Mouse (Mus musculus) neural tube, embryonic 12.5 days (tissue): ENCODE measurements at regions not wholly inside any gene's neighbourhood (a gene's known extent, or its start where the extent isn't known, plus 50 kb on each side); places are given as distances from the start of the nearest gene placed in this dataset.

Experiments
- ATAC-seq: fragments of 200-750 bp; cut with Nextera tagmentation; 2 replicates; pipeline ENCODE4 v1.8.0; 2017; ENCODE audit warnings: low read depth, mild to moderate bottlenecking, moderate TSS enrichment, moderate library complexity; ENCODE audit not compliant: low FRiP score
- H3K27ac ChIP-seq: fragments of 300-500 bp; sonication (generic); 2 replicates; pipeline ENCODE4 v1.5.1; 2016
- H3K27me3 ChIP-seq: fragments of 300-500 bp; sonication (generic); replicated peaks from 2 replicates; pipeline ENCODE4 v1.6.1; 2016; ENCODE audit warnings: mild to moderate bottlenecking
- H3K36me3 ChIP-seq: fragments of 300-500 bp; sonication (generic); 2 replicates; pipeline ENCODE4 v1.6.1; 2016; ENCODE audit warnings: mild to moderate bottlenecking
- H3K4me1 ChIP-seq: fragments of 300-500 bp; sonication (generic); 2 replicates; pipeline ENCODE4 v1.6.1; 2016
- H3K4me2 ChIP-seq: fragments of 300-500 bp; sonication (generic); replicated peaks from 2 replicates; pipeline ENCODE4 v1.6.1; 2016; ENCODE audit warnings: mild to moderate bottlenecking
- H3K4me3 ChIP-seq: fragments of 300-500 bp; sonication (generic); 2 replicates; pipeline ENCODE4 v1.5.1; 2016
- H3K9ac ChIP-seq: fragments of 300-500 bp; sonication (generic); 2 replicates; pipeline ENCODE4 v1.6.1; 2016; ENCODE audit warnings: mild to moderate bottlenecking
- H3K9me3 ChIP-seq: fragments of 300-500 bp; sonication (generic); 2 replicates; pipeline ENCODE4 v1.6.1; 2016; ENCODE audit warnings: mild to moderate bottlenecking
- WGBS: fragments of 180-500 bp; shearing (Covaris S2); methylation state at CpG from one replicate; pipeline ENCODE4 v1.1.7; 2016; 5-methylcytosine and 5-hydroxymethylcytosine counted together

DNA sequence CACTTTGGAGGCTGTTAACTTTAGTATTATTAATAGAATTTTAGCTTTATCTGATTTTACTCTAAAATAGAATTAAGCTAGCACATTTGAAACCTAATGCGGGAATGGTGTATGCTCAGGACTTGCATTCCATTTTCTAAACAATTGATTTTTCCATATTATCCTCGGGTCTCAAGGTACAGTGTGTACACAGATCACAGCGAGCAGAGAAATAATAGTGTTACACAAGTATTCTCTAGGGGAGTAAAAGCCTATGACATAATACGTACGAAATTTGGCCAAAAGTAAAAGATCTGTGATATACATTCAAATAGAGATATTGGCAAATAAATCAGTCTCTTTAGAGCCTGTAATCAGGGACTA is 78.8 kb upstream of the Chl1 start:
- ATAC-seq: no peak
- Histone ChIP-seq H3K4me2 (no peak overlapping the region), H3K4me3 (no peak overlapping the region), H3K4me1 (no peaks in the 10 kb centered on the region), H3K27me3 (no peaks in the 10 kb centered on the region), H3K9me3 (no peaks in the 10 kb centered on the region), H3K36me3 (no peaks in the 10 kb centered on the region), H3K27ac (no peak overlapping the region), H3K9ac (no peak overlapping the region)
- WGBS: 84% methylated on average over 5 of the region's 5 CpGs
